Mouse (Mus musculus): ENCODE measurements around the gene Inava. TPM values are rescaled to one million over a fixed set of nuclear protein-coding genes. Genes with fewer than 3 reads are reported as not detected.
A peak's percentile ranks its signal among the peaks of the same experiment; 100 is the strongest.

Gene Inava
- 10.5 and 13.5 TPM in 2 replicates for polyA plus RNA-seq (2012; rRNA removed)

DNA sequence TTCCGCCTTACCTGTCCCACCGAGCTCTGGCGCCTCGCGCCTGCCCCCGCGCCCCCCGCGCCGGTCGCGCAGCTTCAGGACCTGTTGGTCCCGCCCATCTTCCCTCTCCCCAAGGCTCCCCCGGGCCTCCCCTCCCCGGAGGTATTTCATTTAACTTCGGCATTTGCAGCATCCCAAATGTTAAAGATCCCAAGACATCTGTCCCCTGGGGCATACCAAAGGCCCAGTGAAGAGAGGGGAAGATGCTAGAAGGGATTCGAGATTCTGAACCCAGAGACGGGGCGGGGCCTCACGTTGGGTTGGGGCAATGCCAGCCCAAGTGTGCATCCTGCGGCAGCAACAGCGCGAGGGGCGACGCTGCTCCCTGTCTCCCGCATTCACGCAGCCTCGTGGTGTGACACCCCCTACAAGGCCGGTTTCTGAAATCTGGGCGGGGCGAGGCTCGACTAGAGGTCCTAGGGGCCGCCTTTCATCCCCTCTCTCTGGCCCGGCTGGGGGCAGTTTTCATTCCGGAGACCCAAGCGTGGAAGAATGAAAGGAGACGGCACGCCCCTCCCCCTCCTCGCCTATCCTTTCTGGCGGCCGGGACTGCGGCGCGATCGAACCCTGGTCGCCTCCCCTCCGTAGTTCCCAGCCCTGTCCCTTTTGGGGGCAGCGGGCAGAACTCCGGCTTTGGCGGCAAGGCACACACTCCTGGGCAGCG is at the start of gene Inava:
TSS of gene Inava (minus strand) at position 373 of the 703 bp plus-strand sequence.
- Histone ChIP-seq H3K36me3 (ENCODE audit: control insufficient read depth, insufficient read depth, low read length) (no peaks in the 10 kb centered on the region), H3K27me3 (replicated peaks; ENCODE audit: control insufficient read depth, insufficient read depth, low read length) (no peaks in the 10 kb centered on the region), H3K4me1 (ENCODE audit: control insufficient read depth, insufficient read depth, low read length) (peaks cover 5% of the 10 kb centered on the region; the same call in 1 of the 2 replicates), H3K4me3 (ENCODE audit: insufficient read depth, low read depth, low read length) (peak within 1 kb of the TSS; percentile 53), H3K27ac (ENCODE audit: insufficient read depth, low read depth, low read length) (no peak within 1 kb of the TSS)
- TF ChIP-seq POLR2A (IDR thresholded peaks at IDR 0.05; ENCODE audit: low read depth, low read length) (no peak), CTCF (conservative IDR thresholded peaks at IDR 0.05; ENCODE audit: insufficient read depth, insufficient read length, low read depth, low read length) (no peak)
- DNase-seq: peak; percentile 37
- 2% methylated on average over 51 of the region's 51 CpGs for WGBS

DNA sequence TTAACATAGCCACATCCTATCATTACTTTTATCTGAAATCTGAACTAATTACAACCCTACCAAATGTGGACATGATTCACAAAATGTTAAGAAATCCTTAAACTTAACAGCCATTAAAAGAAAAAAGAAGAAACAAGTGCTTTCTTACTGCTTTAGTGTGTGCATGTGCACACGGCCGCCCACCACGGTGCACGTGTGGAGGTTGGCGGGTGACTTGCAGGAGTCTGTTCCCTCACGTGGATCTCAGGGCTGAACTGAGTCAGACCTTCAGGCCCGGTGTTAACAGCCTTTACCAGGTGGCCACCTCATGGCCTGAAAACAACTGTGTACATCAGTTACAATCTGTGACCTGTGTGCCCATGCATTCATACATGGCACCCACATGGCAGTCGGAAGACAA is 43.3 kb upstream of the Inava start:
- peaks cover 12% of the 10 kb centered on the region for H3K36me3 ChIP-seq (ENCODE audit: control insufficient read depth, insufficient read depth, low read length)
- 89% methylated on average over 8 of the region's 8 CpGs for WGBS
- H3K4me3 ChIP-seq (ENCODE audit: insufficient read depth, low read depth, low read length): no peak overlapping the region
- no peaks in the 10 kb centered on the region for H3K4me1 ChIP-seq (ENCODE audit: control insufficient read depth, insufficient read depth, low read length)
- TF ChIP-seq CTCF (conservative IDR thresholded peaks at IDR 0.05; ENCODE audit: insufficient read depth, insufficient read length, low read depth, low read length): no peak
- no peak for TF ChIP-seq POLR2A (IDR thresholded peaks at IDR 0.05; ENCODE audit: low read depth, low read length)
- DNase-seq: no peak
- H3K27ac ChIP-seq (ENCODE audit: insufficient read depth, low read depth, low read length): no peak overlapping the region
- no peaks in the 10 kb centered on the region for H3K27me3 ChIP-seq (replicated peaks; ENCODE audit: control insufficient read depth, insufficient read depth, low read length)

DNA sequence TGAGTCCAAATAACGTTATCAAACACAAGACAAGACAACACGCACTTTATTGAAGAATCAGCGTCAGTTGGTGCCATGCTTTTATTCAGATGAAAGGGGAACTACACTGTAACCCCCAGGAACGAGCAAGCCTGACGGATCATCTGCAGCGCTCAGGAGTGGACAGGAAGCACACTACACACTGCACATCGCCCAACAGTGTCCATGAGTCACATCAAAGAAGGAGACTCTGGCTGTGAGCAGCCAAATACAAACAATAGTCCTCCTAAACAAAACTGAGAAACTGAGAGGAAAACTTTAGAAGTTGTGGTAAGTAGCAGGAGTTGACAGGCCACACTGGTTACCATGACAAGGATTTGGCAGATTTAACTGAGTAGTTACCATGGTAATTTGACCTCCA is 34.2 kb upstream of the Inava start:
- no peaks in the 10 kb centered on the region for H3K4me1 ChIP-seq (ENCODE audit: control insufficient read depth, insufficient read depth, low read length)
- TF ChIP-seq CTCF (conservative IDR thresholded peaks at IDR 0.05; ENCODE audit: insufficient read depth, insufficient read length, low read depth, low read length) (no peak), POLR2A (IDR thresholded peaks at IDR 0.05; ENCODE audit: low read depth, low read length) (no peak)
- no peak overlapping the region for H3K27ac ChIP-seq (ENCODE audit: insufficient read depth, low read depth, low read length)
- no peak for DNase-seq
- no peaks in the 10 kb centered on the region for H3K27me3 ChIP-seq (replicated peaks; ENCODE audit: control insufficient read depth, insufficient read depth, low read length)
- peaks cover 1% of the 10 kb centered on the region for H3K36me3 ChIP-seq (ENCODE audit: control insufficient read depth, insufficient read depth, low read length)
- no peak overlapping the region for H3K4me3 ChIP-seq (ENCODE audit: insufficient read depth, low read depth, low read length)
- WGBS: 84% methylated on average over 7 of the region's 7 CpGs

DNA sequence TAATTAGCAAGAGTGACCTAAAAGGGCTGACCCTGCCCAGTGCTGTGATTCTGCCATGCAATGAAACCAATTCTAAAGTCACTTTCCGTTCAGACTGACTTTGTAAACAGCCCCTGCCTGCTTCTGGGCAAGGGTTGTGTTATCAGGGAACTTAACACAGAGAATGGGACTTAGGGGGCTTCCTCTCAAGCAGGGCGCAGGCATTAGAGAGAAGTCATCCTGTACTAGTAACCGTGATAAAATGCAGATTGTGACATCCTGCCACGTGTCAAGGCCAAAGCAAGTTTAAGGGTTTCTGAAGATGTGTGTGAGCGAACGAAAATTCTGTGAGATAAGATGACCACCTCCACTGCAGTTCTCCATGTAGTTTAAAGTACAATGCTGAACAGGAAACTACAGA is 32.1 kb upstream of the Inava start:
- DNase-seq: no peak
- H3K4me3 ChIP-seq (ENCODE audit: insufficient read depth, low read depth, low read length): no peak overlapping the region
- H3K27me3 ChIP-seq (replicated peaks; ENCODE audit: control insufficient read depth, insufficient read depth, low read length): no peaks in the 10 kb centered on the region
- TF ChIP-seq CTCF (conservative IDR thresholded peaks at IDR 0.05; ENCODE audit: insufficient read depth, insufficient read length, low read depth, low read length): no peak
- TF ChIP-seq POLR2A (IDR thresholded peaks at IDR 0.05; ENCODE audit: low read depth, low read length): no peak
- no peak overlapping the region for H3K27ac ChIP-seq (ENCODE audit: insufficient read depth, low read depth, low read length)
- H3K36me3 ChIP-seq (ENCODE audit: control insufficient read depth, insufficient read depth, low read length): no peaks in the 10 kb centered on the region
- 57% methylated on average over 6 of the region's 6 CpGs for WGBS
- no peaks in the 10 kb centered on the region for H3K4me1 ChIP-seq (ENCODE audit: control insufficient read depth, insufficient read depth, low read length)

DNA sequence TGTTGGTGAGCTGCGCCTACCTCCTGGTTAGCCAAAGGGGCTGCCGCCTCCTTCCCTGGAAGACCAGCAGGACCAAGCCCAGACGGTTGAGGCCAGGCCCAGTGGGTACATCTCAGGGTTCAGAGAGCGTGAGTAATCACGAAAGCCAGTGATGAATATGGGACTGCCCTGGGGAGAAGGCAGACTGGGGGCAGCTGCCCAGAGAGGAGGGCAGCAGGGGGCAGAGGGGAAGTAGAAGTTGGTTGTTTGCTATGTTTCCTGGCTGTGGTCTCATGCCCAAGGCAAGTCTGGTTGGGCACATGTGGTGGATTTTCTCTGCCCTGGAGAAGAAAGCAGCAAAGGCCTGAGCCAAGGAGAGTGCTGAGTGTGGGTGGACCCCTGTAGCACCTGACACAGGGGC is 29.3 kb upstream of the Inava start:
- H3K27me3 ChIP-seq (replicated peaks; ENCODE audit: control insufficient read depth, insufficient read depth, low read length): no peaks in the 10 kb centered on the region
- no peak overlapping the region for H3K27ac ChIP-seq (ENCODE audit: insufficient read depth, low read depth, low read length)
- no peaks in the 10 kb centered on the region for H3K36me3 ChIP-seq (ENCODE audit: control insufficient read depth, insufficient read depth, low read length)
- H3K4me1 ChIP-seq (ENCODE audit: control insufficient read depth, insufficient read depth, low read length): no peaks in the 10 kb centered on the region
- WGBS: 84% methylated on average over 5 of the region's 5 CpGs
- TF ChIP-seq POLR2A (IDR thresholded peaks at IDR 0.05; ENCODE audit: low read depth, low read length) (no peak), CTCF (conservative IDR thresholded peaks at IDR 0.05; ENCODE audit: insufficient read depth, insufficient read length, low read depth, low read length) (no peak)
- H3K4me3 ChIP-seq (ENCODE audit: insufficient read depth, low read depth, low read length): no peak overlapping the region
- no peak for DNase-seq

DNA sequence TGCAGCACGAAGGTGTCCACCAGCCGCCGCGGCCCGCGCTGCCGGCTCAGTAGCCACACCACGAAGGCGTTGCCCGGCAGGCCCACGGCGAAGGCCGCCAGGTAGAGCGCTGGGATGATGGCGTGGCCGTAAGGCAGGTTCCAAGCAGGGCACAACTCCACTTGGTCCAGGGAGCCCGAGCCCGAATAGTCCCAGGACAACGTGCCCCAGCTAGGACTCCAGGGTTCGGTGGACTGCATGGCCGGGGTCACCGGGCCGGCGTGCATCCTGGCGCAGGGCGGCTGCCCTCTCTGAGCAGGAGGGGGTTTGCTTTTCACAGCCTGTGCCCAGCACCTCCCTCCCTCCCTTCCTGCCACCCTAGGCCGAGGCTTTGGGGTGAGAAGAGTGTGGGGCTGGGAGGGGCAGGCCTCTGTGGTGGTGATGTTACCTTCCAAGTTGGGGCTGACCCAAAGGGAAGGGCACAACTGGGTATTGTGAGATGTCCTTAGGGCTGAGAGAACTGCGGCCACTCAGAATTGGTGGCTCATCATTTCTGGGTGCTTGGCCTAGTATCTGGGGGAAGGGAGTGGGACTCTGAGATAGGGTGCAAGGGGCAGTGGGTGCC is 26.7 kb upstream of the Inava start, which contains the start of gene Gpr25:
TSS of gene Gpr25 (minus strand) at position 239 of the 604 bp plus-strand sequence.
- peak within 1 kb of the TSS; percentile 32; the same call in 1 of the 2 replicates for H3K4me3 ChIP-seq (ENCODE audit: insufficient read depth, low read depth, low read length)
- H3K4me1 ChIP-seq (ENCODE audit: control insufficient read depth, insufficient read depth, low read length): no peaks in the 10 kb centered on the region
- no peak for DNase-seq
- TF ChIP-seq POLR2A (IDR thresholded peaks at IDR 0.05; ENCODE audit: low read depth, low read length) (no peak), CTCF (conservative IDR thresholded peaks at IDR 0.05; ENCODE audit: insufficient read depth, insufficient read length, low read depth, low read length) (no peak)
- H3K27me3 ChIP-seq (replicated peaks; ENCODE audit: control insufficient read depth, insufficient read depth, low read length): no peaks in the 10 kb centered on the region
- no peaks in the 10 kb centered on the region for H3K36me3 ChIP-seq (ENCODE audit: control insufficient read depth, insufficient read depth, low read length)
- WGBS: 9% methylated on average over 28 of the region's 28 CpGs
- no peak within 1 kb of the TSS for H3K27ac ChIP-seq (ENCODE audit: insufficient read depth, low read depth, low read length)

DNA sequence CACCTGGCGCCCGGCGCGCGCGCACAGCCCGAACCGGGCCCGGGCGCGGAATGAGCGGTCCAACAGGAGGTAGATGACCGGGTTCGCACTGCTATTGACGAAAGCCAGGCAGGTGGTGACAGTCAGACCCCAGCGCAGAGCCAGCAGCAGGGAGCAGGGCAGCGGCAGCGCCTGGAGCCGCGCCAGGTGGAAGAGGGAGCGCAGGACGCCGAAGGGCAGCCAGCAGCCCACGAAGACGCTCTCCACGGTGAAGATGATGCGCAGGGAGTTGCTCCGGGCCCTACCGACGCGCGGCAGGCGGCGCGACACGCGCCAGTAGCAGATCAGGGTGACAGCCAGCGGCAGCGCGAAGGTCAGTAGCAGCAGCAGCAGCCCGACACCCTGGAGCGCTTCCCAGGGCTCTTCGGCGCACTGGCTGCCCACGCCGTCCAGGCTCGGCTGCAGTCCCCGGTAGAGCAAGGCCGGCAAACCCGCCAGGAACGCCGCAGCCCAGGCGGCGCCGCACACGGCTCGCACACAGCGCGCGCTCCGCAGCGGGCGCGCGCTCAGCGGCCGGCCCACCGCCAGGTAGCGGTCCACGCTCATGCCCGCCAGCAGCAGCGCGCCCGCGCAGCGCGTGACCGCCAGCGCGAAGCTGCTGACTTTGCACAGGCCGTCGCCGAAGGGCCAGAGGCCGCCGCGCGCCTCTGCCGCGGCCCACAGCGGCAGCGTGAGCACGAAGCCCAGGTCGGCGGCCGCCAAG is 26.0 kb upstream of the Inava start:
- no peak for TF ChIP-seq POLR2A (IDR thresholded peaks at IDR 0.05; ENCODE audit: low read depth, low read length)
- no peak for TF ChIP-seq CTCF (conservative IDR thresholded peaks at IDR 0.05; ENCODE audit: insufficient read depth, insufficient read length, low read depth, low read length)
- Histone ChIP-seq H3K4me3 (ENCODE audit: insufficient read depth, low read depth, low read length) (peak overlapping the region; percentile 32; the same call in 1 of the 2 replicates), H3K36me3 (ENCODE audit: control insufficient read depth, insufficient read depth, low read length) (no peaks in the 10 kb centered on the region), H3K4me1 (ENCODE audit: control insufficient read depth, insufficient read depth, low read length) (no peaks in the 10 kb centered on the region), H3K27me3 (replicated peaks; ENCODE audit: control insufficient read depth, insufficient read depth, low read length) (no peaks in the 10 kb centered on the region), H3K27ac (ENCODE audit: insufficient read depth, low read depth, low read length) (no peak overlapping the region)
- DNase-seq: peak; percentile 74
- WGBS: under 1% methylated on average over 95 of the region's 95 CpGs

All from kidney, adult 2 months (tissue).